Mouse (Mus musculus) heart, postnatal 0 days (tissue): Measurements from ENCODE around the gene Prss28.

Experiments
- CTCF ChIP-seq: IDR thresholded peaks from 2 replicates; pipeline ENCODE4 v1.5.1; 2016; ENCODE audit warnings: antibody characterized with exemption, control low read depth, low read depth
- EP300 ChIP-seq: IDR thresholded peaks from 2 replicates; pipeline ENCODE4 v1.6.1; 2016; ENCODE audit warnings: antibody characterized with exemption, low read depth

DNA sequence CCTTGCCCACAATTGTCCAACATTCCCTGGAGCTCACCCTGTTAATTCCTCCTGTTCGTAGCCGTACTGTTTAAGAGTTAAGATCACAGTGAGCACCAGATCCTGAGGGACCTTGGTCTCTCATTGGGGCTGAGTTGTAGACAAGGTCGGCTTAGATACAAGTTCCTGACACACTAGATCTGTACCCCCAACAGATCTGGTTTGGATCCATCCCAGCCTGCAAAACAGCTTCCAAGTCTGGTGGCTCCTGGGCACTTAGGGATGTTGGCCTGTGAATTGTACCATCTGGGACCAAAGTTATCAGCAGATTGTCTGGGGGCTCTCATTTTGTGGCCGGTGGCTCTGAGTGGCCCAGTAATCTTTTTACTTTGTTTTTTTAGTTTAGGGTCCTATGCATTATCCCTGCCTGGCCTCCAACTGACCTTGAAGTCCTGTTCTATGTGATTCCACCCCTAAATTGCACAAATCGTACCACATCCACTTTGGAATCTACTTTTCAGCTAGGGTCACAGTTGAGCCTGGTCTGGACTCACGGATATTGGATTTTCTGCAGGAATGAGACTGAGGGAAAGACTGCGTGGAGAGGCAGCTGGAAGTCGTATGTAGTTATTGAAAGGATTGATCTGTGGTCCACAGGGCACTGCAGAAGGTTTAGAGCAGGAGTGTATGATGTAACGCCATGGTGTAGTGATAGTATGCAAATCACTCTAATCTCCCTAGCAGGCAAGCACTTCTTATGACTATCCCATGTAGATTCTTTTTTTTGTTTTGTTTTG lies 33.7 kb upstream of the Prss28 start, which contains the start of gene Ube2i:
- TF ChIP-seq CTCF (no peak), EP300 (no peak)
